Mouse (Mus musculus) cortical plate, adult 2 months (tissue): Measurements from ENCODE around the gene Mgll.

Experiments used
- CTCF ChIP-seq: fragments of 200-500 bp; IDR thresholded peaks from 2 replicates; pipeline ENCODE4 v1.5.1; 2011; ENCODE audit warnings: mild to moderate bottlenecking, control low read depth, low read length; ENCODE audit not compliant: insufficient read depth; ENCODE audit errors: extremely low read depth
- POLR2A ChIP-seq: fragments of 200-500 bp; IDR thresholded peaks from 2 replicates; pipeline ENCODE4 v1.6.1; 2011; ENCODE audit warnings: mild to moderate bottlenecking, low read length, control low read depth; ENCODE audit not compliant: insufficient read depth; ENCODE audit errors: extremely low read depth

GRCm38 (mm10) chr6:88763518-88764077, 39.4 kb downstream of the Mgll start:
- TF ChIP-seq CTCF (no peak), POLR2A (no peak)
